Mouse (Mus musculus) erythroblast, embryonic 14.5 days (primary cell): Measurements from ENCODE around the gene Kcng3. TPM values are rescaled to one million over a fixed set of nuclear protein-coding genes. Genes with fewer than 3 reads are reported as not detected.

Source experiments
- H3K27me3 ChIP-seq: 2 replicates; pipeline ENCODE4 v1.6.1; 2012; ENCODE audit warnings: inconsistent platforms; ENCODE audit not compliant: control insufficient read depth
- H3K36me3 ChIP-seq: 2 replicates; pipeline ENCODE4 v1.6.1; 2012; ENCODE audit warnings: mild to moderate bottlenecking, inconsistent platforms; ENCODE audit not compliant: control insufficient read depth
- H3K4me1 ChIP-seq: 2 replicates; pipeline ENCODE4 v1.6.1; 2012; ENCODE audit warnings: inconsistent platforms; ENCODE audit not compliant: control insufficient read depth
- H3K4me3 ChIP-seq: replicated peaks from 2 replicates; pipeline ENCODE3; 2012; ENCODE audit warnings: moderate library complexity, mild to moderate bottlenecking, inconsistent platforms
- H3K9me3 ChIP-seq: 2 replicates; pipeline ENCODE4 v1.6.1; 2012; ENCODE audit warnings: low read length, inconsistent platforms, mixed read lengths; ENCODE audit not compliant: control insufficient read depth
- GATA1 ChIP-seq: IDR thresholded peaks from 2 replicates; pipeline ENCODE4 v1.6.1; 2012; ENCODE audit warnings: low read length, inconsistent platforms, mixed read lengths
- TAL1 ChIP-seq: IDR thresholded peaks from 3 replicates; pipeline ENCODE4 v1.6.1; 2012; ENCODE audit warnings: low read length, inconsistent platforms, mixed read lengths
- polyA plus RNA-seq: library from polyadenylated mRNA; stranded (reverse); fragments of >175 nt; gene quantifications from 2 replicates; pipeline ENCODE4 v1.2.3, GENCODE M21; 2012

The Kcng3 gene
- polyA plus RNA-seq, 1 experiment: not detected

- peaks cover 4% of the 10 kb centered on the region; the same call in 1 of the 2 replicates for H3K27me3 ChIP-seq
- peaks cover 57% of the 10 kb centered on the region for H3K4me1 ChIP-seq
- no peaks in the 10 kb centered on the region; the same call in 1 of the 2 replicates for H3K36me3 ChIP-seq
- no peak overlapping the region for H3K4me3 ChIP-seq
- TF ChIP-seq TAL1 (no peak), GATA1 (no peak)
- H3K9me3 ChIP-seq: no peaks in the 10 kb centered on the region
Measured at GRCm38 (mm10) chr17:83565506-83565905, 66.2 kb downstream of the Kcng3 start.

GRCm38 (mm10) chr17:83564119-83564820 lies 67.4 kb downstream of the Kcng3 start:
- Histone ChIP-seq H3K4me1 (peaks cover 57% of the 10 kb centered on the region), H3K4me3 (peak overlapping the region; percentile 25)

GRCm38 (mm10) chr17:83563703-83564111 lies 68.0 kb downstream of the Kcng3 start:
- H3K4me1 ChIP-seq: peaks cover 59% of the 10 kb centered on the region

More at GRCm38 (mm10) chr17:83564119-83564820, 67.4 kb downstream of the Kcng3 start:
- no peaks in the 10 kb centered on the region; the same call in 1 of the 2 replicates for H3K36me3 ChIP-seq
- peaks cover 4% of the 10 kb centered on the region; the same call in 1 of the 2 replicates for H3K27me3 ChIP-seq
- TF ChIP-seq GATA1: no peak
- TF ChIP-seq TAL1: no peak
- no peaks in the 10 kb centered on the region for H3K9me3 ChIP-seq

GRCm38 (mm10) chr17:83562153-83563010 lies 69.3 kb downstream of the Kcng3 start:
- peak; percentile 83 for TF ChIP-seq GATA1
- peak; percentile 94 for TF ChIP-seq TAL1
- Histone ChIP-seq H3K27me3 (peaks cover 4% of the 10 kb centered on the region; the same call in 1 of the 2 replicates), H3K4me3 (peak overlapping the region; percentile 18), H3K4me1 (peaks cover 57% of the 10 kb centered on the region), H3K9me3 (no peaks in the 10 kb centered on the region), H3K36me3 (no peaks in the 10 kb centered on the region; the same call in 1 of the 2 replicates)

More at GRCm38 (mm10) chr17:83563703-83564111, 68.0 kb downstream of the Kcng3 start:
- H3K36me3 ChIP-seq: no peaks in the 10 kb centered on the region; the same call in 1 of the 2 replicates
- TF ChIP-seq TAL1 (no peak), GATA1 (no peak)
- H3K9me3 ChIP-seq: no peaks in the 10 kb centered on the region
- H3K4me3 ChIP-seq: peak overlapping the region; percentile 25
- peaks cover 4% of the 10 kb centered on the region; the same call in 1 of the 2 replicates for H3K27me3 ChIP-seq

- TF ChIP-seq GATA1: no peak
- no peak for TF ChIP-seq TAL1
- peaks cover 7% of the 10 kb centered on the region; the same call in 1 of the 2 replicates for H3K9me3 ChIP-seq
- H3K4me1 ChIP-seq: peaks cover 46% of the 10 kb centered on the region
- H3K27me3 ChIP-seq: no peaks in the 10 kb centered on the region
- H3K36me3 ChIP-seq: no peaks in the 10 kb centered on the region; the same call in 1 of the 2 replicates
- H3K4me3 ChIP-seq: no peak overlapping the region
Measured at GRCm38 (mm10) chr17:83559081-83559480, 72.6 kb downstream of the Kcng3 start.

- Histone ChIP-seq H3K4me1 (peaks cover 13% of the 10 kb centered on the region), H3K9me3 (peaks cover 7% of the 10 kb centered on the region; the same call in 1 of the 2 replicates), H3K4me3 (no peak overlapping the region), H3K27me3 (no peaks in the 10 kb centered on the region), H3K36me3 (no peaks in the 10 kb centered on the region)
- no peak for TF ChIP-seq TAL1
- TF ChIP-seq GATA1: no peak
Measured at GRCm38 (mm10) chr17:83555836-83556235, 75.9 kb downstream of the Kcng3 start.

GRCm38 (mm10) chr17:83554997-83555396 lies 76.7 kb downstream of the Kcng3 start:
- no peak for TF ChIP-seq GATA1

GRCm38 (mm10) chr17:83548501-83549233 lies 83.0 kb downstream of the Kcng3 start:
- Histone ChIP-seq H3K36me3 (no peaks in the 10 kb centered on the region), H3K27me3 (peaks cover 55% of the 10 kb centered on the region), H3K4me1 (peaks cover 6% of the 10 kb centered on the region), H3K9me3 (no peaks in the 10 kb centered on the region), H3K4me3 (no peak overlapping the region)
- TF ChIP-seq TAL1 (no peak), GATA1 (no peak)

More at GRCm38 (mm10) chr17:83554997-83555396, 76.7 kb downstream of the Kcng3 start:
- H3K36me3 ChIP-seq: no peaks in the 10 kb centered on the region
- H3K4me3 ChIP-seq: no peak overlapping the region
- H3K27me3 ChIP-seq: no peaks in the 10 kb centered on the region
- peaks cover 10% of the 10 kb centered on the region for H3K4me1 ChIP-seq
- peaks cover 7% of the 10 kb centered on the region; the same call in 1 of the 2 replicates for H3K9me3 ChIP-seq
